Mouse (Mus musculus): ENCODE data around the gene Xiap.

- no peak for TF ChIP-seq POLR2A (IDR thresholded peaks at IDR 0.05; ENCODE audit: insufficient read length, low read depth)
- no peak for TF ChIP-seq TCF12 (IDR thresholded peaks at IDR 0.05; ENCODE audit: insufficient read depth, poor library complexity, severe bottlenecking)
- no peak for TF ChIP-seq POLR2AphosphoS2 (IDR thresholded peaks at IDR 0.05; ENCODE audit: insufficient read length, low read depth)
- no peak for TF ChIP-seq MAX (IDR thresholded peaks at IDR 0.05; ENCODE audit: low read depth)
- TF ChIP-seq USF1 (IDR thresholded peaks at IDR 0.05; ENCODE audit: low read depth), result no peak
- no peak for TF ChIP-seq MYOD1 (IDR thresholded peaks at IDR 0.05; ENCODE audit: control insufficient read depth in 1 of 3, insufficient read length in 2 of 3, low read depth in 2 of 3)
- TF ChIP-seq MYOG (IDR thresholded peaks at IDR 0.05; ENCODE audit: control insufficient read depth in 1 of 3, insufficient read depth in 1 of 3, insufficient read length in 2 of 3, low read depth in 2 of 3), result no peak
Measured at GRCm38 (mm10) chrX:42012677-42013208, 46.7 kb upstream of the Xiap start.
